Mouse (Mus musculus) cerebellum, postnatal 4 days (tissue): ENCODE data around the gene Klhdc7b.
"Not testable (repeated sequence)": the region's sequence is repeated elsewhere in the genome, so short reads cannot be mapped to it uniquely, and the experiment has no call there.

Experiments
- DNase-seq, 2 experiments: peaks; one replicate each; pipeline ENCODE4 v3.0.0; 2022; ENCODE audit warnings: low spot score in 2 of 2, mixed read lengths in 1 of 2

Gene Klhdc7b

GRCm38 (mm10) chr15:89428136-89428790, 43.5 kb downstream of the Klhdc7b start:
- no peak for DNase-seq

GRCm38 (mm10) chr15:89428821-89429351, 44.2 kb downstream of the Klhdc7b start:
- DNase-seq, result no peak

- peak; percentile 75 to 88 for DNase-seq
Measured at GRCm38 (mm10) chr15:89429352-89430221, 44.9 kb downstream of the Klhdc7b start, which contains the start of the genes C730034F03Rik, Gm44502 and Chkb. C730034F03Rik (plus strand) TSS chr15:89429589. Gm44502 (minus strand) TSS chr15:89429696. Chkb (minus strand) TSS chr15:89429908.

GRCm38 (mm10) chr15:89430341-89430740, 45.6 kb downstream of the Klhdc7b start:
- no peak for DNase-seq

GRCm38 (mm10) chr15:89430771-89431170, 46.1 kb downstream of the Klhdc7b start:
- DNase-seq, result not testable (repeated sequence)

GRCm38 (mm10) chr15:89431271-89431670, 46.6 kb downstream of the Klhdc7b start:
- no peak for DNase-seq

- DNase-seq, result no peak
Measured at GRCm38 (mm10) chr15:89431806-89432205, 47.1 kb downstream of the Klhdc7b start.

- no peak for DNase-seq
Measured at GRCm38 (mm10) chr15:89432946-89433345, 48.2 kb downstream of the Klhdc7b start.

GRCm38 (mm10) chr15:89434136-89434535, 49.4 kb downstream of the Klhdc7b start:
- DNase-seq, result no peak

GRCm38 (mm10) chr15:89435878-89436277, 51.2 kb downstream of the Klhdc7b start:
- no peak for DNase-seq
